Mouse (Mus musculus): ENCODE results near the gene Spns2.

GRCm38 (mm10) chr11:72436756-72437650, 52.7 kb downstream of the Spns2 start:
- TF ChIP-seq POLR2AphosphoS2 (IDR thresholded peaks at IDR 0.05; ENCODE audit: low read depth, low read length) = no peak
- TF ChIP-seq ZC3H11A (IDR thresholded peaks at IDR 0.05; ENCODE audit: low read depth, low read length) = no peak
- no peak for TF ChIP-seq CTCF (conservative IDR thresholded peaks at IDR 0.05 in 1 of 2, IDR thresholded peaks at IDR 0.05 in 1 of 2; ENCODE audit: low read depth in 2 of 2, low read length in 2 of 2)
- TF ChIP-seq POLR2A (IDR thresholded peaks at IDR 0.05; ENCODE audit: low read depth, low read length) = no peak

All from CH12.LX (cell line).